Mouse (Mus musculus) B cell, adult 2 months (primary cell): ENCODE data around the gene Mef2c.

Experiments used
- DNase-seq, 2 experiments: peaks; one replicate each; pipeline ENCODE4 v3.0.0; 2022

Gene Mef2c

DNA sequence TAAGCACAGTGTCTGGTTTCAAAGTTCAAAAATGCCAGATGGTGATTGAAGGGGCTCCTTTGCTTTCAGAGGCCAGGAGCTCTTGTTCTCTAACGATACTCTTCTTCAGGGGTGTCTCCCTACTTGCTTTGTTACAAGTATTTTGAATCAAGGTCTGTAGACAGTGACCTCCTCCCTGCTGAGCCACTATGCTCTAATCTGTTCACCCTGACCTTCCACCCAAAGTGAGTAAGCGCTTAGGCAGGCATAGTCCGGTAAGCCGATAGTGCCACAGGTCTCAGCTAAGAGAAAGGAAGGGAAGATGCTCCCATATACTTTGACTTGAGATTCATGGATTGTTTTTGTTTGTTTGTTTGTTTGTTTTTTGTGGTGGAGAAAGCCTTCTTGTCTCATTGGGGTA is 69.5 kb downstream of the Mef2c start:
- peak; percentile 34 to 36 for DNase-seq

DNA sequence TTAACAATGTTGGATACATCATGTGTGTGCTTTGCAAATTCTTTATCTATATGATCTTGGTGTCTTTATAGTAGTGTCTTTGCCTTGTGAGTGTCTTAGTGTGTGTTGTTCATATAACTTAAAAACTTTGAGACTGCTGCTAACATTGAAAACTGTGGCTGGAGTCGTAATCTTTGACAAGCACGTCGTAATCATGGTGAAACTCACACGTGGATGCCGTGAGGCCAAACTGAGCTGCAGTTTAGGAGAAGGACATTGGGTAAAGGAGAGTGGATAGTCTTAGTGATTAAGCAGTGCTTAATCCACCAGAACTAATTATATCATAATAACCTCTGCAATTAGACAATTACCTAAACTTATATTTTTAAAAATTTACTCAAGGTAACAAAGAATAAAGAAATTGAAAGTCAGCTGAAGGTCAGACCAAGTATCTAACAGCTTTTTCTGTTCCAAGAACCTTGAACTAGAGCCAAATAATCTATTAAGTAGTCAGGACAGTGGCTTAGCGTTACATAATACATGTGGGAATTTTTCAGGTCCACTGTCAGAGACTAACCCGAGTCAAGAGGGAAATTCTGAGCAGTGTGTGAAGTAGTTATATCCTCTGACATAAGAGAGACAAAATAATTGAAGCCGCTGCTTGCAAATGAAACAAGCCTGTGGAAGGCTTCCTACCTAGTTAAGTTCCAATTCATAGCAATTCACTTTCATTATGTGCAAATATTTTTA is 70.2 kb downstream of the Mef2c start:
- no peak for DNase-seq

DNA sequence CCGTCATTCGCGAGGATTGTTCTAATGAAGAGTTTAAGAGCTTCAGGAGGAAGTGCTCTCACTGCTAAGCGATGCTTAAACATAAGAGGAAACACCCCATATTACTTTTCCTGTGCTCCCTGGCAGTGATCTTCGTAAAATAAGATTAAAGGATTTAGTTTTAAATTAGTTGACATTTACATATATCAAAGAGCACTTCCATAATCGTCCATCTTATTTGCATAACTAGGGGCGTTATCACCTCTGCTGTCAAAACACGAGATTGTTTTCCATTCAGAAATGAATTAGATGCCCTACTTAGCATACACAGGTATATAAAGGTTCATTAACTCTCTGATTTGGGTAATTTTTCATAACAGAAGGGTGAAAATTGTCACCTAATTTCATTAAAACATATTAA is 71.0 kb downstream of the Mef2c start:
- no peak for DNase-seq

DNA sequence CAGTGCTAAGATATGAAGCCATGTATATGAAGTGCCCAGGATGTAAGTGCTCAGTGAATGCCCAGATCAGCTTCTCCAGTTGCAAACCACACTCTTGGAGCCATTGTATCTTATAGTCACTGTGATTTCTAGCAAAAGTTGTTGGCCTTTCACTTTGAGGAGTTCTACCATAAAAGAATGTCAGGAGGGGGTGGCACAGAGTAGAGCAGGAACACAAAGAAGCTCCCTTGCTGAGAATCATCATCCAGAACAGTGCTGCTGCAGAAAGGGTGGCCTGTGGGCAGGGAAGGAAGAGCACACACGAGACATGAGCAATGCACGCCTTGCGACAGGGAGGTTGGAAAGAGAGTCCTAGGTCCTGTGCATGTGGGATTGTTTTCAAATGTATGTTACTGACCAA is 75.6 kb downstream of the Mef2c start:
- DNase-seq: no peak

DNA sequence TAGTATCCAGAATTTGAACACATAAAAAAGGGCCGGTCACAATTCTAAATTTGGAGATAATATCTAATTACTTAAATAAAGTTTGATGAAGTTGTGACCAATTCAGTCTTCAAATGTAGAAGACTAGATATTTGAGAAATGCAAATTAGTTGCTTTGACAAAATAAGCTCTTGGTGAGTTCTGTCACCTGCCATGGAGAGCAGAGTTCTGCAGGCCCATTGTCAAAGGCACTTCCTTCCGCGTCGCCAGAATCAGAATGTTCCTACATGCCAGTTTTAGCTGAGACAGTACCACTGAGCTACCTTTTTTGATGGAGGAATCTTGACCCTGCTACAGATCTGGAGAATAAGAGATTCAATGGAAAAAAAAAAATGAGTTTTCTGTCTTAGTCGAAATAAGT is 77.0 kb downstream of the Mef2c start:
- DNase-seq: no peak

DNA sequence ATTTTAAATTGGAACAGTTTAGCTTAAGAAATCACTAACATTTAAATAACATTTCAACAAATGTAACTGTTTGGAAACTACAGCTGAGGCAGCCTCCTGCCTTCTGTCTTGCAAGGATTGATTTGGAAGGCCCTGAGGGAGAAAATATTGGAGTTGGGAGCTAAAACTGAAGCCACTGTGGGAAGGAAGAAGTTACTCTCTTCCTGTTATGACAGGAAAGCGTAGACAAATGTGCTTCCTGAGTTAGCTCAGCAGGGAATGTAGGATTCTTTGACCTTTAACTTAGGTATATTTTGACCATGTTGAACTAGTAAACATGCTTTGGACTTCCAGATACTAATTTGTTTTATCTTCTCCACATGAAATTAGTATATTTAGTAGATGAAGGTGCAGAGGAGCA is 78.7 kb downstream of the Mef2c start:
- DNase-seq: no peak

DNA sequence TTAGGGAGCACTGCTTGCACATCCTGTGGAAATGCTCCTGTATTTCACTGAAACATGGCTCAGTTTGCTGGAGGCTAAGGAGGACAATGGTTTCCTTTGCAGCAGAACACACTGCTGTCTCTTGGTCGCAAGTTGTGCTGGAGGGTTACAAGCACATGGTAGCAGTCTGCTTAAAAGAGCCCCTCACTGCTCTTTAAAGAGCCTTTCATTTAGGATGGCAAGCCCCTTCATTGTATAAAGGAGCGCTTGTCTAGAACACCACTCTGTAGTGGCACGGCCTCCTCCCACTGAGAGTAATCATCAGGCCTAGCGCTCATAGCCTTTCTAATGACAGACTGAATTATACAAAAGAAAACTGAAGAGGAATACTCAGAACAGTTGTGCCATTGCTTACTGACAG is 80.0 kb downstream of the Mef2c start:
- DNase-seq: no peak

DNA sequence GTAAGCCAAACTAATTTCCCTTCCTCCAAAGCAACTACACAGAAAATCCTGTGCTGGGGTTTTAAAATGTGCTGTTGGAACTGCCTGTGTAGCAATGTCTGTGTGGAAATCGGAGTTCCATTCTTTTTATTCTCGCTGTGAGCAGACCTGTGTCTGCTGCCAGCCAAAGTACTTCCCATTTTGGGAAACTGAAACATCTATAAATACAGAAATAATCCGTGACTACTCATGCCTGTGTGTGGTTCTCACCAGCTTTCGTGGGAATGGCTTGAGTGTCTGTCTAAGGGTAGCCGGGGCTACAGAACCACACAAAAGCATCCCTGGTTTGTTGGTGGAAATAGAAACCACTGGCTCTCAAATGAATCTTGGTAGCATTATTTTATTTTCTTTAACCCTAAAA is 81.5 kb downstream of the Mef2c start:
- no peak for DNase-seq

DNA sequence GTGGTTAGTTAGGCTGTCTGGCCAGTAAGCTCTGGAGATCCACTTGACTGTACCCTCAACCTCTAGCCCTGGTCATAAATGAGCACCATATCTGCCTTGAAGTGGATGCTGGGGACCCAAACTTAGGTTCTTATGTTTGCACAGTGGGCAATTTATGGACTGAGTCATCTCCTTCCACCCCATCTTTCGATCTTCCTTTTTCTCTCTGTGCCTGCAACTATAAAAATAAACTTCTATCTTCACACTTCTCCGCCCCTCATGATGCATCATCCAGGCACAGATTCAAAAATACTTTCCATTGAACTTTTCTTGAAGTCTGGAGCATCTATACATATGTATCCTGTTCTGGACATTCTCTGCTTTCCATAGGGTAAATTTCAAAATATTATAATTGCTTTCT is 84.4 kb downstream of the Mef2c start:
- DNase-seq: no peak

DNA sequence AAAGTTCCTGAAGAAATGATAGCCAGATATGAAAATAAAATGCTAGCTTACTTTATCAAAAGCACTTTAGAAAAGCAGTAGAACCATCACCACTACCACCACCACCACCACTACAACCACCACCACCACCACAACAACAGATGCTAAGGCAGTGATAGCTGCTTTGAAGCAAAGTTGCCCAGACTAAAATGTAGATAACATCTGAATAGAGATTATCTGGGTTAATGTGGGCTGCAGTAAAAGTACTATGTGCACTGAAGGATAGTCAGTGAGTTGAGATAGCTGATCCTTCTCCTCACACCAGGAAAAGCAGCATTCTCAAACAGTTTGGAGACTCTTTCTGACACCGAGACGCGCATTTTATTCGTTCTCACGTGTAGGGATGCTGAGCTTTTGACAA is 87.1 kb downstream of the Mef2c start:
- no peak for DNase-seq

DNA sequence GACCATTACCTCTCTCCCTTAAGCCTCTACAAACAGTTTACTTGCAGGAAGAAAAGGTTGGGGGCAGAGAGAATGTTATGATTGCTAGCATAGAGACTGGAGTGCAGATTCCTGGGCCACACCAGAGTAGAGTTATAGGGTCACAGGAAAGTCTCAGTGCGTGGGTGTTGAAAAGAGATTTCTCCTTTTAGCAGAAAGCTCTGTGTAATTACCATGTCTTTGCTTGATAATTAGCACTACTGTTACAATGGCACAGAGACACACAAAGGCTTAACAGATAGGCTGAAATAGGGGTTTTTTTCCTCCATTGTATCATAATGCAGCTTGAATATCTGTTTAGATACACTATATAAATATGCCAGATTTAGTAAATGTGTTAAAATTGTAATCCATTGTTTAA is 91.6 kb downstream of the Mef2c start:
- DNase-seq: no peak

DNA sequence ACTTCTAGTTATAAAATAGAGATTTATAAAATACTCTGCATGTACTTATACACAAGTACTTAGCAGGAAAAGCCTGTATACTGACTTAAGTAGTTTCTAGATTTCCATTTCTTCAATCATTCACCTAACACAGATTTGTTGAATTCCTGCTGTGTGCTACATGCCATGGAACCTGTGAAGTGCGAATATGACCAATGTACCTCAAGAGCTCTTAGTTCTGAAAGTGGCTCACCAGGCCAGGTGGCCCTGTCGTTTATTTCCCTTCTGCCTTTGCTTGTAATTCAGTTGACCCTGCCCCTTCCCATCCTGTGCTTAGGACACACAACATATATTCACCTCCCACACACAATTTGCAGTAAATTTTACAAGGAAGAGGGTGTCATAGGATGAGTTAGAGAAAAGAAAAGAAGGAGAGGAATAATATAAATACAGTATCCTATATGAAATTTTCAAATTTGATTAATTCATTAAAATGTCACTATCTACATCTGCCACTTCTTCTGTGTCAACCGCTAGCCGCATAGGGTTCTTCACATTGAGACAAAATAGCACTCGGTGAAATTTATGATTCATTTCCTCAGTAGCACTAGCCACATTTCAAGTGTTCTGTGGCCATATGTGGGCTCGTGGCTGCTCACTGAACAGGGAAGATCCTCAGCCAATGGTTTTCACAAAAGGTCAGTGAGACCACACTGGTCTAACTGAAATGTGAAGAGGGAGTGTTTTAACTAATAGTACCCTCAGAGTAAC is 93.3 kb downstream of the Mef2c start:
- DNase-seq: no peak

DNA sequence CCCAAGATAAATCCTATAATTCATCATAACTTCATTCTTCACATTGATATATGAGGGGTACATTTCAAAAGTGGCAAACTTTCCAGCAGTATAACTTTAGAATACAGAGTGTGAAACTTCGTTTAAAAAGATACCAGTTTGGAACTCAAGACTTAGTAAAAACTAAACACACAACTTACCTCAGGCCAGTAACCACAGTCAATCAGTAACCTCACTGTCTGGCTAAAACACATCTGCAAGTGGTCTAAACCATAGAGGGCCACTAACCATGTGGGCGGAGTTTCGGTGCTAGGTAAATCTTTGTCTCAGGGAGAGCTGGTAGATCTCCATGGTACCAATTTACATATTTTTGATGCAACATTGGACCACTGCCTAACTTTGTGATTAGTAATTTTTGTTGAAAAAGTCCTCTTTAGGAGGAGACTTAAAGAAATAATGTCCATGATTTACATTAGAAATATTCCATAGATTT is 93.9 kb downstream of the Mef2c start:
- no peak for DNase-seq

DNA sequence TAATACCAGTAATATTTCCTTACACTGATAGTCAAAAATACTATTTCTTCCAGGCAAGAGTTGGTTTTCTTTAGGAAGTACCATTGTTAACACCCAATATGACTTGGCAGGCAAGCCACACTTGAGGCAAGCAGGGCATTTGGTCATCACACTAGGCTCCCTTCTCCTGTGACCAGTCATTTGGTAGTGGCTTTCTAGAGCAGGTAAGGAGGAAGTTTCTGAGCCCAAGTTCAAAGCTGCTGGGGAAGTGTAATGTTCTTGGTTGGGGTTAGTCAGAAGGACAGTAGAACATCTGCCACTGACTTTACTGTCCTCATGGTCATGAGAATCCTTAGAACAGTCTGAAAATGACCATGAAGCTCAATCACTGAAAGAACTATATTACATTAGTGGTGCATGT is 96.5 kb downstream of the Mef2c start:
- no peak for DNase-seq

DNA sequence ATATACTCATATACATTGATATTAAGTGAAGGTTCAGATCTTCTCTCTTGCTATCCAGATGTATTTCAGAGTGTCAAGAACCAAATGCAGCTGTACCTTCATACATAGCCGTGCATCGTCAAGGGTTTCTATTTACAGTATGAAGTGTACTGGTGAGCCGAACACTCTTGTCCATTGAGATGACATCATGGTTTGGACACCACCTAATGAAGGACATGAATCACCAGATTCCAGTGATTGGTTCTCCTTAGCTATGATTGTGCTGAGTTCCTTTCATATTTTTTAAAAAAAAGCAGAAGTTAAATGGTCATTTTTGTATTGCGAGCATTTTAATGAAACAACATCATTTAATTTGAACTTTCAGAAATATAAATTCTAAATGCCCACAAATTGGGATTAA is 97.9 kb downstream of the Mef2c start:
- no peak for DNase-seq

DNA sequence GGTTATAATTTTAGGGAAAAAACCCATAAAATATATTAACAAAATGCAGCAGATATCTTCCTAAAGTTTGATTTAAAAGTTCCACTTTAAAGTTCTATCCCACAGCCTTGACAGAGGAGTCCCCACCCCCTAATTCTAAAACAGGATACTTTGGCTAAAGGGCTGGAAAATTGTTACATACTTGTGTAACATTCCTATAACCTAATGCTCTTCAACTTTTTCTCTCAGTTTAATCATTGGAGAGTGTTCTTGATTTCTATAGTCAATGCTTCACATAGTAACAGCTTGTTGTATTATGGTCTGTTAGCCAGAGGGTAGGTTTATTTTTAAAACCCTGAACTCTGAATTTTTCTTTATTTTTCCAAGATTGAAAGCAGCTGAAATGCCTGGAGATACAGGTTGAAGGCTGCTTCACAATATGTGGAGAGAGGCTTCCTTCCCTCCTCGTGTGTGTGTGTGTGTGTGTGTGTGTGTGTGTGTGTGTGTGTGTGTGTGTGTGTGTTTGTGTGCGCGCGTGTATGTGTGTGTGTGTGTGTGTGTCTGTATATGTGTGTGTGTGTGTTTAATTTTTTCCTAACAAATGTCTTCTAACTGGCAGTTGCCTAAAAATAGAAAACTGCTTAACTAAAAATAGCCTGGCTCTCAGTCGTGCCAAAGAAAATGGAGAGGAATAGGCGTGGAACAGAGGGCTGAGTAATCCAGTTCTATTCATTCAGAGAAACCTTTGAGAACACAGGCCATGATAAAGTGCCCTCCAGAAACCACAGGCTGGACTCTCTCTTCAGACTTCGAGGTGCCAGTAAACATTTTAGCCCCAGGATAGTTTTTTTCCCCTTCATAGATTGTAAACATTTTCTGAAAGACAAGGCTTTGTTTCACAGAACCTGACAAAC is 99.8 kb downstream of the Mef2c start:
- DNase-seq: no peak

DNA sequence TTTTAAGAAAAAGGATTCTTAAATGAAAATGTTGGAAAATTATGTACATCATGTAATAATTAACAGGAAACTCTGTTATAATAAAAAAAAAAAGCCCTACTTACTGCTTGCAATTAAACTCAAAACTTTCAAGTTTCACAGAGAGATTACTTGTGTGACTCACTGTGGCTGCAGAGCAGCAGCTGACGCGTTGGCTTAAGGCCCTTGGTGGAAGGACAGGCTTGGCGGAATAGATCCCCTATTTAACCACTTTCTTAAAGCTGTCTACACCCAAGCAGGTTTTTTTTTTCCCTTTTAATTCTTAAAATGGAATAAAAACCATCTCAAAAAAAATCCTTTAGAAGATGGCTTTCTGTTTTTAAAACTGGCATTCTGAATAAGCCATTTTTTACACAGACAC is 100.5 kb downstream of the Mef2c start:
- DNase-seq: peak; percentile 44 to 45

DNA sequence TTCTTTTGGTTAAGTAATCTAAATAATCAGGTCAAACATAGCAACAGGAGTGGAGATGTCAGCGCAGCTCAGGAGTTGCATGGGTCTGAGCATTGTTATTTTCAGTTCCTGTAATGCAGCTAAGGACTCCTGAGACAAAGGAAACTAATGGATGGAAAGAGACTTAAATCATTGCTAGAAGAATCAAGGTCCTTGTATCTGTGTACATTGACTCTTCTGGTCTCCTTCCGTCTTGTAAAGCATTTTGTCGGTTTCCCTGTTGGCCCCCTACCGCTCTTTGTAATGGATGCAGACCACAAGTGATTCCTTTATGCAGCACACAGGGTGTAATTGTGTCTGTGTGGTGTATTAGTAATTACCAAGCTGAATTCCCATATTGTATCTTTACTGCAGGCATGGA is 101.0 kb downstream of the Mef2c start:
- peak; percentile 54 to 55 for DNase-seq

DNA sequence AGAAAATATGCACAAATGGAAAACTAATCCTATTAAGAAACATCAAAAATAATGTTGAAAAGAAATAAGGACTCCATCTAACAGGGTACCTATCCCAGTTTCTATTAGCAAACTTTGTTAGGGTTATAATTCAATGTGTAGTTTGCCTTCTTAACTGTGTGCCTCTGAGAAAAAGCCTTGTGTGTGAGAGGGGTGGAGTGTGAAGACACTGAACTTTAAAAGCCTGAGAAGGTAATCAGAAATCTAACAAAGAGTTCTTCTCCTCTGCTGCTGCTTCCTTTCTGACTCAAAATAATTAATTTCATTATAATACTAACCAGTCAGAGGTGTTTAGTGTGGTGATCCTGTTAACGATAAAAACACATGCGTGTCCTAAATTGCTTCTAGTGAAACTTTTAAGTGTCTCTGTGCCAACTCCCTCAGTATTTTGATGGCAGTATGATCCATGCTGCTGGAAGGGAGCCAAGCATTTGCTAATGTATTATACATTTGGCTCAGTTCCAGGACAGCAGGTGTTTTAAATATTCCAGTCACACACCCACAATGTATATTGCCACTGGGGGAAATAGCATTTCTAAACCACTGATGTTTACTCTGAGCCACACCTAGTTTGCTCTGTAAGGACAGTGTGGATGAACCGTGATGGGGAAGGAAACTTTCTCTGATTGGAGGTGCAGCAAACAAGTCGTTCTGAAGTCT is 104.2 kb downstream of the Mef2c start:
- DNase-seq: peak; percentile 31 to 38

DNA sequence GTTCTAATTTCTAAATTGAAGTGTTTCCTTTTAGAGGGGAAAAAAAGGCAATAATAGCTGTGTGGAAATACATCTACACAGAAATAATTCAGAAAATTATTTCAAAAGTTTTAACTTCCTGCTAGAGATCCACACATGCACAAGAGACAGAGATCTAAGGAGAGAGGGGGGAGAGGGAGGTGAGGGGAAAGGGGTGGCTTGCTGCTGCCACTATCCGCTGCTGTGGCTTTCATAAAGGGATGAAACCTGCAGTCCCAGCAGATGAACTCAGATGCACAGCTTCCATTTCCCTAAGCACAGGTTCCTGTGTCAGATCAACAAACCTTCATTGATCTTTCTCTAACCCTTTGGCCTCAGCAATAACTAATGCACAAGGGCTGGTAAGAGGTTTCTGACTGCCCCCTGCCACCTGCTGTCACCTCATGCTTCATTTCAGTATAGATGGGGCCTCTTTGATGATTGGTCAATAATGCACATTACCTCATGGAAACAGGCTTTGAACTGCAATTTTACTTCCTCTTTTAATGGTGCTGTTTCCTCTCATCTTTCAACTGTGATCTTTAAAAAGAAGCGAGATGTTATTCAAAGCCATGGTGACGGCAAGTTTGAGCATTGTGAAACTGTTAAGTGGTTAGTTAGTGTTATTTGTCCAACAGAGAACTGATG is 105.2 kb downstream of the Mef2c start:
- DNase-seq: peak; percentile 78 to 79

DNA sequence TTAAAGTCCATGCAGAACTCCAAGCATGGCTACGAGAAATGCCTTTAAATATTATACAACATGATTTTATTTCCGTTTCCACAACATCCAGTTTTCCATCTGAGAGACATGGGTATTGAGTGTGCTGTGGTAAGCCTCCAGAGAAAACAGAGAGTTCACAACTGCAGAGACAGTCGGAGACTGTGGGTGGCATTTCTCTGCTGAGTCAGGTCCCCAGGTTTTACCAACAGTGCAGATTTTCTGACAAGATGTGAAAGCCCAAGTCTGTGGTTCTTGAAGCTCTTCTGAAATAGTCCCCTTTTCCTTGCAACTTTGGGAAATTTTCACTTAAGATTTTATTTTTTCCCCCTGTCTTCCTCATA is 105.7 kb downstream of the Mef2c start:
- DNase-seq: peak in 1 of 2 experiments; percentile 63

DNA sequence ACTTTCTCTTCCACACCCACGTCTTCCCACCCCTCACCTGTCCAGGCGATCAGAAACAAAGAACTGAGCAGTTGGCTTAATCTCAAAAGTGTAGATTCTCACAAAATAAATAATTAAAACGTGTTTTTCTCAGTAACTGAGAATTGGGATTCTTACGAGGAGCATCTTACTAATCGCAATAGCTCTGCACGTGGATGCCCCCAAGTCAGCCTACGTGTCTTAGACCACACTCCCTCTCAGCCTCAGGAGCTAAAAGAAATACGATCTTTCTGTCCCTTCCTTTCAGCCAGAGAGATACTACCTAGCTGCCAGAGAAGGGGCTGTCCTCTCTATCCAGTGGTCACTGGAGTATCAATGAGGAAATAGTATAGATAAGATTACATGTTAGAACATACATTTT is 106.3 kb downstream of the Mef2c start:
- DNase-seq: no peak
